Mouse (Mus musculus): Measurements from ENCODE around the gene Spats2l. TPM values are rescaled to one million over a fixed set of nuclear protein-coding genes. Genes with fewer than 3 reads are reported as not detected.

The Spats2l gene
- total and polyA plus RNA-seq, 2 experiments from 2014 or later = 34.8 to 80.4 TPM

- Histone ChIP-seq H3K4me3 (ENCODE audit: low read depth, low read length) (no peak overlapping the region), H3K9ac (replicated peaks; ENCODE audit: low read length, poor library complexity, severe bottlenecking) (no peak overlapping the region), H3K4me2 (ENCODE audit: low read depth, low read length, poor library complexity, severe bottlenecking) (no peak overlapping the region), H3K9me3 (ENCODE audit: low read length) (no peaks in the 10 kb centered on the region), H3K4me1 (ENCODE audit: insufficient read depth, low read length) (0 out of 2 replicates have a peak, but pooled peaks cover 17% of the 10 kb centered on the region), H3K27ac (ENCODE audit: low read depth, low read length) (peak overlapping the region; percentile 38; the same call in 1 of the 2 replicates), H3K36me3 (ENCODE audit: insufficient read depth, low read length) (no peaks in the 10 kb centered on the region), H3K27me3 (ENCODE audit: insufficient read depth, low read length) (no peaks in the 10 kb centered on the region)
- TF ChIP-seq CTCF (IDR thresholded peaks at IDR 0.05) = no peak
- ATAC-seq (ENCODE audit: low FRiP score) = peak; percentile 64; the same call in 1 of the 2 replicates
- DNase-seq (ENCODE audit: low spot score) = peak; percentile 48
- 20% methylated on average over 15 of the region's 15 CpGs for WGBS
Observed at GRCm38 (mm10) chr1:57846856-57847698, 73.1 kb downstream of the Spats2l start.

DNA sequence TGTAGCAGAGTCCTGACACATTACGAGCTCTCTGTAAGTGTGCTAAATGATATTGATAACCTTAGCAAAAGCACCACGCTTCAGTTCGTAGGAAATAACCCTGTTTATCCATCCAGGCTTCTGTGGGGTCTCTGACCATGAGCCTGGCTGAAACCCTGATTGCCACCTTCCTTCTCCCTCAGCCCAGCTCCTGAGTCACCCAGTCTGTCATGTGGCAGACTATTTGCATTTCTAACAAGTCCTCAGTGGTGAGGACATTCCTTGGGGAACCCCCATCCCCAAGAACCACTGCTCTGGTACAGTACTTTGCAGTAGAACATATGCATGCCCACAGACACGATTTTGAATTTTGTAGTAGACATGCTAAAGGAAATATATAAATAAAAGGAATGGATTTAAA is 75.1 kb downstream of the Spats2l start:
- TF ChIP-seq CTCF (IDR thresholded peaks at IDR 0.05) = no peak
- DNase-seq (ENCODE audit: low spot score) = no peak
- Histone ChIP-seq H3K4me1 (ENCODE audit: insufficient read depth, low read length) (0 out of 2 replicates have a peak, but pooled peaks cover 17% of the 10 kb centered on the region), H3K4me3 (ENCODE audit: low read depth, low read length) (no peak overlapping the region), H3K27ac (ENCODE audit: low read depth, low read length) (no peak overlapping the region), H3K4me2 (ENCODE audit: low read depth, low read length, poor library complexity, severe bottlenecking) (no peak overlapping the region), H3K9me3 (ENCODE audit: low read length) (no peaks in the 10 kb centered on the region), H3K27me3 (ENCODE audit: insufficient read depth, low read length) (no peaks in the 10 kb centered on the region), H3K9ac (replicated peaks; ENCODE audit: low read length, poor library complexity, severe bottlenecking) (no peak overlapping the region), H3K36me3 (ENCODE audit: insufficient read depth, low read length) (no peaks in the 10 kb centered on the region)
- 83% methylated on average over 4 of the region's 4 CpGs for WGBS
- ATAC-seq (ENCODE audit: low FRiP score) = no peak

DNA sequence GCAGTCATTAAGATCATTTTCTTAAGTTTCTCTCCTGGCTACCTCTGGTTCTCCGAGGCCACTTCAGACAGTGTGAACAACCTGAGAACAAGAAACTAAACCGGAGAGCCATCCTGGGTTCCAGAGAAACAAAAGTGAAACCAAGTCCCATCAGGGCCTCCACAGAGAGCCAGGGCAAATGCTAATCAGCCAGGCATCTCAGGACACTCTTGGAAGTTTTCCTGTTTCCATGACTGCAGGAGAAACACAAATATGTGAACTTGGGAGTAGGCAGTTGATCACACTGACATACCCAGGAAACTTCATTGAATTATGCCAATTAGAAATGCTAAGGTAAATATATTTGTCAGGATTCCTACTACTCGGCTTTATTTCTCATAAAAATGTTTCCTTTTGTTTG is 76.0 kb downstream of the Spats2l start:
- no peak overlapping the region for H3K4me2 ChIP-seq (ENCODE audit: low read depth, low read length, poor library complexity, severe bottlenecking)
- H3K9ac ChIP-seq (replicated peaks; ENCODE audit: low read length, poor library complexity, severe bottlenecking) = no peak overlapping the region
- no peaks in the 10 kb centered on the region for H3K27me3 ChIP-seq (ENCODE audit: insufficient read depth, low read length)
- TF ChIP-seq CTCF (IDR thresholded peaks at IDR 0.05) = no peak
- no peak overlapping the region for H3K27ac ChIP-seq (ENCODE audit: low read depth, low read length)
- H3K9me3 ChIP-seq (ENCODE audit: low read length) = no peaks in the 10 kb centered on the region
- no peak overlapping the region for H3K4me3 ChIP-seq (ENCODE audit: low read depth, low read length)
- 0 out of 2 replicates have a peak, but pooled peaks cover 17% of the 10 kb centered on the region for H3K4me1 ChIP-seq (ENCODE audit: insufficient read depth, low read length)
- H3K36me3 ChIP-seq (ENCODE audit: insufficient read depth, low read length) = no peaks in the 10 kb centered on the region
- ATAC-seq (ENCODE audit: low FRiP score) (no peak), DNase-seq (ENCODE audit: low spot score) (peak; percentile 71)
- whole genome bisulfite sequencing = 41% methylated on average over 3 of the region's 3 CpGs

- Histone ChIP-seq H3K27ac (ENCODE audit: low read depth, low read length) (no peak overlapping the region), H3K9ac (replicated peaks; ENCODE audit: low read length, poor library complexity, severe bottlenecking) (no peak overlapping the region), H3K36me3 (ENCODE audit: insufficient read depth, low read length) (no peaks in the 10 kb centered on the region), H3K4me1 (ENCODE audit: insufficient read depth, low read length) (0 out of 2 replicates have a peak, but pooled peaks cover 12% of the 10 kb centered on the region), H3K27me3 (ENCODE audit: insufficient read depth, low read length) (no peaks in the 10 kb centered on the region), H3K9me3 (ENCODE audit: low read length) (no peaks in the 10 kb centered on the region), H3K4me2 (ENCODE audit: low read depth, low read length, poor library complexity, severe bottlenecking) (no peak overlapping the region), H3K4me3 (ENCODE audit: low read depth, low read length) (no peak overlapping the region)
- ATAC-seq (ENCODE audit: low FRiP score) (no peak), DNase-seq (ENCODE audit: low spot score) (no peak)
- no peak for TF ChIP-seq CTCF (IDR thresholded peaks at IDR 0.05)
- whole genome bisulfite sequencing = 95% methylated on average over 6 of the region's 6 CpGs
Observed at GRCm38 (mm10) chr1:57851871-57852270, 77.9 kb downstream of the Spats2l start.

GRCm38 (mm10) chr1:57852562-57853271 is 78.8 kb downstream of the Spats2l start:
- Histone ChIP-seq H3K4me2 (ENCODE audit: low read depth, low read length, poor library complexity, severe bottlenecking) (no peak overlapping the region), H3K36me3 (ENCODE audit: insufficient read depth, low read length) (no peaks in the 10 kb centered on the region), H3K9me3 (ENCODE audit: low read length) (no peaks in the 10 kb centered on the region), H3K4me3 (ENCODE audit: low read depth, low read length) (no peak overlapping the region), H3K27ac (ENCODE audit: low read depth, low read length) (no peak overlapping the region), H3K9ac (replicated peaks; ENCODE audit: low read length, poor library complexity, severe bottlenecking) (no peak overlapping the region), H3K27me3 (ENCODE audit: insufficient read depth, low read length) (no peaks in the 10 kb centered on the region), H3K4me1 (ENCODE audit: insufficient read depth, low read length) (0 out of 2 replicates have a peak, but pooled peaks cover 5% of the 10 kb centered on the region)
- ATAC-seq (ENCODE audit: low FRiP score) (no peak), DNase-seq (ENCODE audit: low spot score) (no peak)
- 80% methylated on average over 12 of the region's 12 CpGs for WGBS
- no peak for TF ChIP-seq CTCF (IDR thresholded peaks at IDR 0.05)

DNA sequence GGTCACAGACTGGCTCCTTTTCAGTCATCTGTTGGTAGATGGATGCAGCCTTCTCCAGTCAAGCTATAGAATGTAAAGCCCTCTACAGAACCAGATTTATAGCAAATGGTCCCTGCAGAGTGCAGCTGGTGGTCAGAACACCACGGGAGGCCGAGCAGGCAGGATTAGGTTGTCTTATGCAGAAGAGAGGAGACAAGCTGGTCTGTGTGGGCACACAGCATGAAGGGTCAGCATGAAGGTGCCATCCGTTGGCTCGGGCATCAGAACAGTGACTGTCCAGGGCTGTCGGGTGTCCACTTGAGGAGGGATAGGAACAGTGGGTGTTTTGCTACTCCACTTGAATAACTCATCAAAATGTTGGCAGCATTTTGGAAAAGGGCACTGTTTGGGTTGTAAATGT is 83.8 kb downstream of the Spats2l start:
- Histone ChIP-seq H3K4me1 (ENCODE audit: insufficient read depth, low read length) (no peaks in the 10 kb centered on the region), H3K9me3 (ENCODE audit: low read length) (no peaks in the 10 kb centered on the region), H3K36me3 (ENCODE audit: insufficient read depth, low read length) (no peaks in the 10 kb centered on the region), H3K9ac (replicated peaks; ENCODE audit: low read length, poor library complexity, severe bottlenecking) (no peak overlapping the region), H3K27ac (ENCODE audit: low read depth, low read length) (no peak overlapping the region), H3K4me2 (ENCODE audit: low read depth, low read length, poor library complexity, severe bottlenecking) (no peak overlapping the region), H3K27me3 (ENCODE audit: insufficient read depth, low read length) (no peaks in the 10 kb centered on the region), H3K4me3 (ENCODE audit: low read depth, low read length) (no peak overlapping the region)
- 22% methylated on average over 5 of the region's 5 CpGs for WGBS
- no peak for TF ChIP-seq CTCF (IDR thresholded peaks at IDR 0.05)
- peak; percentile 46 for DNase-seq (ENCODE audit: low spot score)
- ATAC-seq (ENCODE audit: low FRiP score) = peak; percentile 49; the same call in 1 of the 2 replicates
